Mouse (Mus musculus): ENCODE results near the gene Msantd2.

- no peak for TF ChIP-seq CTCF (IDR thresholded peaks at IDR 0.05; ENCODE audit: low read depth)
- no peak for TF ChIP-seq EP300 (IDR thresholded peaks at IDR 0.05; ENCODE audit: low read depth)
Observed at GRCm38 (mm10) chr9:37554838-37555748, 66.0 kb downstream of the Msantd2 start, which contains the start of gene Siae.
